Mouse (Mus musculus): Measurements from ENCODE around the gene Podxl. TPM values are rescaled to one million over a fixed set of nuclear protein-coding genes. Genes with fewer than 3 reads are reported as not detected.
"Not testable (repeated sequence)": the region's sequence is repeated elsewhere in the genome, so short reads cannot be mapped to it uniquely, and the experiment has no call there.

Gene Podxl
- polyA plus RNA-seq, 1 experiment from 2014 or later: 29.1 TPM

GRCm38 (mm10) chr6:31562371-31563080, 1.3 kb downstream of the Podxl start:
- Histone ChIP-seq H3K9me3 (ENCODE audit: control insufficient read depth, low read length) (no peaks in the 10 kb centered on the region), H3K27me3 (replicated peaks; ENCODE audit: control insufficient read depth, insufficient read depth, low read length) (0 out of 2 replicates have a peak, but pooled peaks cover 3% of the 10 kb centered on the region), H3K4me3 (ENCODE audit: low read depth, low read length) (peak overlapping the region; percentile 89), H3K36me3 (ENCODE audit: control insufficient read depth, insufficient read depth, low read length) (no peaks in the 10 kb centered on the region), H3K27ac (ENCODE audit: low read depth, low read length) (peak overlapping the region; percentile 65; the same call in 1 of the 2 replicates), H3K4me1 (replicated peaks; ENCODE audit: control insufficient read depth, insufficient read depth, low read length) (peaks cover 25% of the 10 kb centered on the region), H3K9ac (ENCODE audit: low read depth, low read length) (peak overlapping the region; percentile 93), H3K4me2 (peak overlapping the region; percentile 98)
- DNase-seq (ENCODE audit: low spot score): no peak
- 4% methylated on average over 16 of the region's 16 CpGs for WGBS
- ATAC-seq (replicated peaks; ENCODE audit: low FRiP score): no peak

GRCm38 (mm10) chr6:31561948-31562347, 1.8 kb downstream of the Podxl start:
- Histone ChIP-seq H3K4me1 (replicated peaks; ENCODE audit: control insufficient read depth, insufficient read depth, low read length) (peaks cover 24% of the 10 kb centered on the region), H3K27ac (ENCODE audit: low read depth, low read length) (0 out of 2 replicates have a peak overlapping the region, but pooled peaks have one; percentile 8), H3K4me3 (ENCODE audit: low read depth, low read length) (peak overlapping the region; percentile 89), H3K4me2 (peak overlapping the region; percentile 98), H3K9ac (ENCODE audit: low read depth, low read length) (peak overlapping the region; percentile 93)
- H3K9me3 ChIP-seq (ENCODE audit: control insufficient read depth, low read length); DNase-seq (ENCODE audit: low spot score); H3K27me3 ChIP-seq (replicated peaks; ENCODE audit: control insufficient read depth, insufficient read depth, low read length); ATAC-seq (replicated peaks; ENCODE audit: low FRiP score); H3K36me3 ChIP-seq (ENCODE audit: control insufficient read depth, insufficient read depth, low read length): not testable (repeated sequence)
- 32% methylated on average over 3 of the region's 3 CpGs for WGBS

- no peak for DNase-seq (ENCODE audit: low spot score)
- Histone ChIP-seq H3K9me3 (ENCODE audit: control insufficient read depth, low read length) (no peaks in the 10 kb centered on the region), H3K4me3 (ENCODE audit: low read depth, low read length) (peak overlapping the region; percentile 89), H3K4me1 (replicated peaks; ENCODE audit: control insufficient read depth, insufficient read depth, low read length) (peaks cover 24% of the 10 kb centered on the region), H3K27me3 (replicated peaks; ENCODE audit: control insufficient read depth, insufficient read depth, low read length) (0 out of 2 replicates have a peak, but pooled peaks cover 3% of the 10 kb centered on the region), H3K9ac (ENCODE audit: low read depth, low read length) (no peak overlapping the region; the same call in 1 of the 2 replicates), H3K4me2 (peak overlapping the region; percentile 98), H3K36me3 (ENCODE audit: control insufficient read depth, insufficient read depth, low read length) (no peaks in the 10 kb centered on the region; the same call in 1 of the 2 replicates), H3K27ac (ENCODE audit: low read depth, low read length) (peak overlapping the region; percentile 36; the same call in 1 of the 2 replicates)
- 38% methylated on average over 13 of the region's 13 CpGs for WGBS
- no peak for ATAC-seq (replicated peaks; ENCODE audit: low FRiP score)
Observed at GRCm38 (mm10) chr6:31560138-31560959, 3.4 kb downstream of the Podxl start.

GRCm38 (mm10) chr6:31556460-31557100, 7.2 kb downstream of the Podxl start:
- no peaks in the 10 kb centered on the region for H3K27me3 ChIP-seq (replicated peaks; ENCODE audit: control insufficient read depth, insufficient read depth, low read length)

GRCm38 (mm10) chr6:31550876-31551532, 12.8 kb downstream of the Podxl start:
- Histone ChIP-seq H3K4me2 (no peak overlapping the region), H3K9ac (ENCODE audit: low read depth, low read length) (no peak overlapping the region), H3K27me3 (replicated peaks; ENCODE audit: control insufficient read depth, insufficient read depth, low read length) (no peaks in the 10 kb centered on the region), H3K36me3 (ENCODE audit: control insufficient read depth, insufficient read depth, low read length) (peaks cover 4% of the 10 kb centered on the region), H3K4me3 (ENCODE audit: low read depth, low read length) (no peak overlapping the region), H3K4me1 (replicated peaks; ENCODE audit: control insufficient read depth, insufficient read depth, low read length) (peaks cover 11% of the 10 kb centered on the region), H3K9me3 (ENCODE audit: control insufficient read depth, low read length) (no peaks in the 10 kb centered on the region), H3K27ac (ENCODE audit: low read depth, low read length) (no peak overlapping the region)
- ATAC-seq (replicated peaks; ENCODE audit: low FRiP score): no peak
- no peak for DNase-seq (ENCODE audit: low spot score)
- WGBS: 83% methylated on average over 22 of the region's 22 CpGs

More at GRCm38 (mm10) chr6:31556460-31557100, 7.2 kb downstream of the Podxl start:
- peaks cover 20% of the 10 kb centered on the region for H3K4me1 ChIP-seq (replicated peaks; ENCODE audit: control insufficient read depth, insufficient read depth, low read length)
- H3K27ac ChIP-seq (ENCODE audit: low read depth, low read length): no peak overlapping the region
- H3K9ac ChIP-seq (ENCODE audit: low read depth, low read length): no peak overlapping the region
- 84% methylated on average over 7 of the region's 7 CpGs for WGBS
- DNase-seq (ENCODE audit: low spot score) (no peak), ATAC-seq (replicated peaks; ENCODE audit: low FRiP score) (no peak)
- no peak overlapping the region for H3K4me2 ChIP-seq
- no peaks in the 10 kb centered on the region; the same call in 1 of the 2 replicates for H3K36me3 ChIP-seq (ENCODE audit: control insufficient read depth, insufficient read depth, low read length)
- no peak overlapping the region for H3K4me3 ChIP-seq (ENCODE audit: low read depth, low read length)
- no peaks in the 10 kb centered on the region for H3K9me3 ChIP-seq (ENCODE audit: control insufficient read depth, low read length)

GRCm38 (mm10) chr6:31549361-31550051, 14.3 kb downstream of the Podxl start:
- Histone ChIP-seq H3K4me3 (ENCODE audit: low read depth, low read length) (no peak overlapping the region), H3K9me3 (ENCODE audit: control insufficient read depth, low read length) (no peaks in the 10 kb centered on the region), H3K36me3 (ENCODE audit: control insufficient read depth, insufficient read depth, low read length) (peaks cover 4% of the 10 kb centered on the region), H3K27me3 (replicated peaks; ENCODE audit: control insufficient read depth, insufficient read depth, low read length) (no peaks in the 10 kb centered on the region), H3K4me1 (replicated peaks; ENCODE audit: control insufficient read depth, insufficient read depth, low read length) (peaks cover 11% of the 10 kb centered on the region), H3K4me2 (no peak overlapping the region), H3K9ac (ENCODE audit: low read depth, low read length) (no peak overlapping the region), H3K27ac (ENCODE audit: low read depth, low read length) (no peak overlapping the region)
- no peak for DNase-seq (ENCODE audit: low spot score)
- ATAC-seq (replicated peaks; ENCODE audit: low FRiP score): no peak
- WGBS: 72% methylated on average over 5 of the region's 5 CpGs

- peaks cover 13% of the 10 kb centered on the region for H3K4me1 ChIP-seq (replicated peaks; ENCODE audit: control insufficient read depth, insufficient read depth, low read length)
- H3K4me3 ChIP-seq (ENCODE audit: low read depth, low read length): no peak overlapping the region
- H3K9me3 ChIP-seq (ENCODE audit: control insufficient read depth, low read length): no peaks in the 10 kb centered on the region
- H3K9ac ChIP-seq (ENCODE audit: low read depth, low read length): no peak overlapping the region
- WGBS: 68% methylated on average over 4 of the region's 4 CpGs
- ATAC-seq (replicated peaks; ENCODE audit: low FRiP score) (no peak), DNase-seq (ENCODE audit: low spot score) (no peak)
- H3K27ac ChIP-seq (ENCODE audit: low read depth, low read length): no peak overlapping the region
- no peak overlapping the region for H3K4me2 ChIP-seq
- peaks cover 4% of the 10 kb centered on the region; the same call in 1 of the 2 replicates for H3K36me3 ChIP-seq (ENCODE audit: control insufficient read depth, insufficient read depth, low read length)
- H3K27me3 ChIP-seq (replicated peaks; ENCODE audit: control insufficient read depth, insufficient read depth, low read length): no peaks in the 10 kb centered on the region
Observed at GRCm38 (mm10) chr6:31544318-31544717, 19.5 kb downstream of the Podxl start.
